Mouse (Mus musculus): ENCODE measurements around the gene Ccdc42. TPM values are rescaled to one million over a fixed set of nuclear protein-coding genes. Genes with fewer than 3 reads are reported as not detected.

Ccdc42 gene
- total RNA-seq (2015) (not detected in 2 replicates), total RNA-seq (2017) (not detected in 2 replicates)

- no peak for ATAC-seq (ENCODE audit: poor library complexity, severe bottlenecking)
Observed at GRCm38 (mm10) chr11:68586721-68587120, at the start of gene Ccdc42. TSS of gene Ccdc42 (plus strand) at chr11:68587021.

GRCm38 (mm10) chr11:68539621-68540020 lies 47.2 kb upstream of the Ccdc42 start:
- ATAC-seq (ENCODE audit: poor library complexity, severe bottlenecking): no peak

GRCm38 (mm10) chr11:68544554-68544953 lies 42.3 kb upstream of the Ccdc42 start:
- ATAC-seq (ENCODE audit: poor library complexity, severe bottlenecking): no peak

- no peak for ATAC-seq (ENCODE audit: poor library complexity, severe bottlenecking)
Observed at GRCm38 (mm10) chr11:68545172-68545571, 41.6 kb upstream of the Ccdc42 start.

- no peak for ATAC-seq (ENCODE audit: poor library complexity, severe bottlenecking)
Observed at GRCm38 (mm10) chr11:68545682-68546222, 41.1 kb upstream of the Ccdc42 start.

DNA sequence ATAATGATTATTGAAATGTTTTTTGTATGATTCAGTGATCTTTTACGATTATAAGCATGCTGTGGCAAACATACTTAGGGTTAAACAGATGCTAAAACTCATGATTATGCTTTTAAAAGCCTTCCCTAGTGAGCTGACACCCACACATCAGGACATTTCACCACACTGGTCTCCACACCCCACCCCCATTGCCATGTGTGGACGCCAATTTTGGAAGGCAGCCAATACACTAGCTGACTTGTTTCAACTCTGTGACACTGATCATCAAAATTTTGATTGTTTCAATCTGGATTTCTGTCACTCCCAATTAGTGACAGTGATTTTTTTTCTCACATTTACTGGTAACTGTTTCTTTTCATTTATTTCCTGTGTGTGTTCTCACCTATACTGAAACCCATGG lies 39.3 kb upstream of the Ccdc42 start:
- ATAC-seq (ENCODE audit: poor library complexity, severe bottlenecking): no peak

- ATAC-seq (ENCODE audit: poor library complexity, severe bottlenecking): peak; percentile 64
Observed at GRCm38 (mm10) chr11:68549597-68549996, 37.2 kb upstream of the Ccdc42 start.

- no peak for ATAC-seq (ENCODE audit: poor library complexity, severe bottlenecking)
Observed at GRCm38 (mm10) chr11:68550358-68550757, 36.5 kb upstream of the Ccdc42 start.

GRCm38 (mm10) chr11:68553981-68554471 lies 32.8 kb upstream of the Ccdc42 start:
- no peak for ATAC-seq (ENCODE audit: poor library complexity, severe bottlenecking)

GRCm38 (mm10) chr11:68555918-68556584 lies 30.8 kb upstream of the Ccdc42 start, which contains the start of gene Mfsd6l:
TSS of gene Mfsd6l (plus strand) at chr11:68556186.
- no peak; the same call in 1 of the 2 replicates for ATAC-seq (ENCODE audit: poor library complexity, severe bottlenecking)

- no peak for ATAC-seq (ENCODE audit: poor library complexity, severe bottlenecking)
Observed at GRCm38 (mm10) chr11:68559546-68559945, 27.3 kb upstream of the Ccdc42 start.

- no peak for ATAC-seq (ENCODE audit: poor library complexity, severe bottlenecking)
Observed at GRCm38 (mm10) chr11:68561957-68562950, 24.6 kb upstream of the Ccdc42 start.

DNA sequence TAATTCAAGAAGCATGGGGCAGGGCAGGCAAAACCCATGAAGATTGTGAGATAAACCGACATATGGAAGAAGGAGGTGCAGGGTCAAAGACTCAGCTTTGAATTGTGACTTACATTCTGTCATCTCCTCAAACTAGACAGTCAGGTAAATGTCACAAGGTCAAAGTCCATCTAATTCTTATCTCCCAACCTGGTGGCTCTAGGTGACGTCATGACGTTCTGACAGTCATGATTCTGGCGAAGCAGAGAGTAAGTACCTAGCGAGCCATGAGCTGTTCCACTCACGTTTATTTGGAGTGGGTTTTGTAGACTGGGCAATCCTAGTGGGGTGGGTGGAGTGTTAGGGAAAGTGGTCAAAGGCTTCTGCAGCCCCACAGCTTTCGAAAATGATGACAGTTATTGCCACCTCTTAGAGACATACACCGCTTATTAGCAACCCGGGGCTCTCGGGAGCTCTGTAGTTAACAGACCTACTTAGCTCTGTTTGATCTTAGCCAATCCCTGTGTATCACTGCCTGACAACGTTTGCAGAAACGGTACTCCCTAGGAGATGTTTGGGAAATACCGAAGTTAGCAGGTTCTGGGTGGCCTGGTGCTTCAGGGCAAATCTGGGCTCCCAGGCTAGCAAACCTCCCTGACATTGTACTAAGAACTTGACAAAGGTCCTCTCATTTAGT lies 22.3 kb upstream of the Ccdc42 start:
- ATAC-seq (ENCODE audit: poor library complexity, severe bottlenecking): no peak

DNA sequence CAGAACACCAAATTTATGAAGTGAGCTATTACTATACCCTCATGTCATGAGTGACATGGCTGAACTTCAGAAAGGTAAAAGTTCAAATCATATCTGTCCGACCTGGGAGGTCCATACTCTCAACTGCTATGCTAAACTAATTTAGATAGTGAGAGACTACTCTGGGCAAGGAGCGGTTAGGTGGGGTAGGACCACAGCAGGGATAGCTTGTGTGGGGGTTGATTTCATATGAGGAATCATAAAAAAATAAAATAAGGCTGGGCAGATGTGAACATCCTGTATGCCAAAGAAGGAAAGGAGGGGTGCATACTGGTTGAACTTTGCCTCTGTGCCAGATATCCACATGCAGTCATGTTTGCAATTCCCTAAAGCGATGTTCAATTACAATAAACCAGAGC lies 21.8 kb upstream of the Ccdc42 start:
- no peak for ATAC-seq (ENCODE audit: poor library complexity, severe bottlenecking)

- ATAC-seq (ENCODE audit: poor library complexity, severe bottlenecking): 0 out of 2 replicates have a peak, but pooled peaks have one; percentile 40
Observed at GRCm38 (mm10) chr11:68566447-68567059, 20.3 kb upstream of the Ccdc42 start.

GRCm38 (mm10) chr11:68570861-68571260 lies 16.0 kb upstream of the Ccdc42 start:
- no peak for ATAC-seq (ENCODE audit: poor library complexity, severe bottlenecking)

- no peak for ATAC-seq (ENCODE audit: poor library complexity, severe bottlenecking)
Observed at GRCm38 (mm10) chr11:68577076-68577475, 9.7 kb upstream of the Ccdc42 start.

- no peak for ATAC-seq (ENCODE audit: poor library complexity, severe bottlenecking)
Observed at GRCm38 (mm10) chr11:68579462-68579881, 7.3 kb upstream of the Ccdc42 start.

DNA sequence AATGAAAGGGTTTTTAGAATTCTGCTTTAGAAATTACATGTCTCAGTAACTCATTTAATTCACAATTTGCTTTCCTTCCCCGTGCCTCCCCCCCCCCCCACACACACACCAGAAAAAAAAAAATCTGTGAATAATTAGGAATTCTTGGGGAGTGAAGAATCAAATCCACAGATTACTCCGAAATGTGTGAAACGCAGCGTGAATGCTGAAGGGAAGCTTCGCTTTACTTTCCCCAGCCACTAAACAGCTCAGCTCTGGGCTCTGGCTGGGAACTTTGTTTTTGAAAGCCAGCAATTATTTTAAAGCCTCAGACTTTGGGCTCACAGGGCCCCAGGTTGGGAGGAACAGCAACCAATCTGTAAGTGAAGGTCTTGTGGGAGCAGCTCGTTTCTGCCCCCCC lies 6.3 kb upstream of the Ccdc42 start:
- no peak for ATAC-seq (ENCODE audit: poor library complexity, severe bottlenecking)

GRCm38 (mm10) chr11:68583225-68583624 lies 3.6 kb upstream of the Ccdc42 start:
- ATAC-seq (ENCODE audit: poor library complexity, severe bottlenecking): no peak
